Mouse (Mus musculus): ENCODE measurements around the gene Trip4.

Trip4 gene

GRCm38 (mm10) chr9:65908394-65909300 lies at the start of gene Trip4, which contains the start of gene Csnk1g1:
Gene Trip4, minus strand, starts transcription at chr9:65908794.
Gene Csnk1g1, plus strand, starts transcription at chr9:65908924.
- peak; percentile 98 for DNase-seq

- peak; percentile 16 for DNase-seq
Measured at GRCm38 (mm10) chr9:65951082-65951587, 42.5 kb upstream of the Trip4 start.

GRCm38 (mm10) chr9:65937566-65937965 lies 29.0 kb upstream of the Trip4 start:
- DNase-seq, result no peak

GRCm38 (mm10) chr9:65929826-65930225 lies 21.2 kb upstream of the Trip4 start:
- DNase-seq, result no peak

- no peak for DNase-seq
Measured at GRCm38 (mm10) chr9:65928456-65928855, 19.9 kb upstream of the Trip4 start.

- DNase-seq, result no peak
Measured at GRCm38 (mm10) chr9:65917015-65917414, 8.4 kb upstream of the Trip4 start.

GRCm38 (mm10) chr9:65913976-65914375 lies 5.4 kb upstream of the Trip4 start:
- DNase-seq, result peak; percentile 74

GRCm38 (mm10) chr9:65909837-65910236 lies 1.2 kb upstream of the Trip4 start:
- no peak for DNase-seq

GRCm38 (mm10) chr9:65909301-65909801 lies 757 bp upstream of the Trip4 start:
- peak; percentile 78 for DNase-seq

GRCm38 (mm10) chr9:65903419-65903818 lies 5.2 kb downstream of the Trip4 start:
- DNase-seq, result no peak

GRCm38 (mm10) chr9:65902879-65903278 lies 5.7 kb downstream of the Trip4 start:
- DNase-seq, result no peak

- DNase-seq, result no peak
Measured at GRCm38 (mm10) chr9:65896977-65897376, 11.6 kb downstream of the Trip4 start.

- DNase-seq, result no peak
Measured at GRCm38 (mm10) chr9:65891126-65891525, 17.5 kb downstream of the Trip4 start.

- no peak for DNase-seq
Measured at GRCm38 (mm10) chr9:65890143-65890628, 18.4 kb downstream of the Trip4 start, which contains the start of gene Pclaf. Gene Pclaf, plus strand, starts transcription at chr9:65890237.

- peak; percentile 88 for DNase-seq
Measured at GRCm38 (mm10) chr9:65884564-65885315, 23.9 kb downstream of the Trip4 start.

- peak; percentile 44 for DNase-seq
Measured at GRCm38 (mm10) chr9:65859656-65860055, 48.9 kb downstream of the Trip4 start.

GRCm38 (mm10) chr9:65850203-65850602 lies 58.4 kb downstream of the Trip4 start:
- DNase-seq, result no peak

GRCm38 (mm10) chr9:65848154-65848553 lies 60.4 kb downstream of the Trip4 start:
- no peak for DNase-seq

- DNase-seq, result no peak
Measured at GRCm38 (mm10) chr9:65844421-65845165, 64.0 kb downstream of the Trip4 start.

GRCm38 (mm10) chr9:65839841-65840240 lies 68.8 kb downstream of the Trip4 start:
- DNase-seq, result no peak

GRCm38 (mm10) chr9:65836916-65837315 lies 71.7 kb downstream of the Trip4 start:
- no peak for DNase-seq

- no peak for DNase-seq
Measured at GRCm38 (mm10) chr9:65834628-65835354, 73.8 kb downstream of the Trip4 start.

All from cerebellum, adult 9-11 months (tissue).